In genomic region chr2:136997104-136997503, GRCm38 (mm10) we compare ENCODE assay signal across 10 mouse cellular contexts.
DNase-seq lines count a peak whose midpoint lies in the region; ATAC-seq and TF ChIP-seq lines count a peak whose summit lies in the region.
"Had no signal": no experiment of that assay in that cellular context is flagged by ENCODE, and none has a peak within 500 bp of the region (broad histone marks: within the 10 kb centered on the region; RNA-seq: fewer than 3 reads in every experiment).

No protein-coding gene starts in this region.

- H3K27ac ChIP-seq in kidney, embryonic 14.5 days (ENCODE audit: low read depth, low read length) = no peak overlapping the region
- H3K27ac ChIP-seq in lung, embryonic 14.5 days (ENCODE audit: low read depth) = no peak overlapping the region
- no peak overlapping the region for H3K27ac ChIP-seq in midbrain, embryonic 13.5 days
- H3K27ac ChIP-seq: heart, embryonic 13.5 days; limb, embryonic 15.5 days had no signal

- no peak for ATAC-seq in kidney, embryonic 14.5 days (ENCODE audit: low FRiP score, low TSS enrichment)
- no peak for ATAC-seq in lung, embryonic 14.5 days (ENCODE audit: insufficient read depth)
- no peak for ATAC-seq in midbrain, embryonic 13.5 days

- H3K4me3 ChIP-seq in kidney, embryonic 14.5 days (ENCODE audit: low read length) = no peak overlapping the region
- H3K4me3 ChIP-seq in lung, embryonic 14.5 days (ENCODE audit: low read depth, low read length) = no peak overlapping the region
- H3K4me3 ChIP-seq in midbrain, embryonic 13.5 days (replicated peaks) = no peak overlapping the region
- H3K4me3 ChIP-seq: heart, embryonic 13.5 days; limb, embryonic 15.5 days had no signal

- no peaks in the 10 kb centered on the region for H3K27me3 ChIP-seq in kidney, embryonic 14.5 days (ENCODE audit: control insufficient read depth, insufficient read depth, low read length)
- H3K27me3 ChIP-seq in lung, embryonic 14.5 days (ENCODE audit: insufficient read depth, low read length) = no peaks in the 10 kb centered on the region
- H3K27me3 ChIP-seq in midbrain, embryonic 13.5 days = no peaks in the 10 kb centered on the region
- H3K27me3 ChIP-seq: heart, embryonic 13.5 days; limb, embryonic 15.5 days had no signal

- no peaks in the 10 kb centered on the region for H3K36me3 ChIP-seq in kidney, embryonic 14.5 days (ENCODE audit: control insufficient read depth, insufficient read depth, low read length)
- no peaks in the 10 kb centered on the region for H3K36me3 ChIP-seq in lung, embryonic 14.5 days (ENCODE audit: insufficient read depth)
- H3K36me3 ChIP-seq in midbrain, embryonic 13.5 days = no peaks in the 10 kb centered on the region
- H3K36me3 ChIP-seq: heart, embryonic 13.5 days; limb, embryonic 15.5 days had no signal

- H3K4me1 ChIP-seq in kidney, embryonic 14.5 days (ENCODE audit: control insufficient read depth, insufficient read depth, low read length) = no peaks in the 10 kb centered on the region
- H3K4me1 ChIP-seq in lung, embryonic 14.5 days (ENCODE audit: insufficient read depth) = no peaks in the 10 kb centered on the region
- no peaks in the 10 kb centered on the region for H3K4me1 ChIP-seq in midbrain, embryonic 13.5 days (replicated peaks)
- H3K4me1 ChIP-seq: limb, embryonic 15.5 days had no signal

- DNase-seq in adrenal gland, postnatal 25 days = peak; percentile 7
- DNase-seq in adrenal gland, adult 8-10 months = no peak
- peak; percentile 18 for DNase-seq in kidney, adult 18-20 months
- peak; percentile 45 for DNase-seq in brain, adult 2 months (ENCODE audit: low read depth, low spot score)
- DNase-seq in lung, embryonic 14.5 days = peak; percentile 30
- DNase-seq in thymus, postnatal 10 days (ENCODE audit: low spot score in 2 of 2) = no peak

- H3K9me3 ChIP-seq in kidney, embryonic 14.5 days (ENCODE audit: control insufficient read depth, low read length) = no peaks in the 10 kb centered on the region
- H3K9me3 ChIP-seq in lung, embryonic 14.5 days (ENCODE audit: low read depth, low read length) = no peaks in the 10 kb centered on the region
- H3K9me3 ChIP-seq in midbrain, embryonic 13.5 days = no peaks in the 10 kb centered on the region
- H3K9me3 ChIP-seq: heart, embryonic 13.5 days; limb, embryonic 15.5 days had no signal

- no peak overlapping the region for H3K9ac ChIP-seq in kidney, embryonic 14.5 days (ENCODE audit: low read depth, low read length)
- H3K9ac ChIP-seq in lung, embryonic 14.5 days = no peak overlapping the region
- H3K9ac ChIP-seq in midbrain, embryonic 13.5 days (replicated peaks) = no peak overlapping the region
- H3K9ac ChIP-seq: heart, embryonic 13.5 days; limb, embryonic 15.5 days had no signal

- TF ChIP-seq CTCF in lung, embryonic 14.5 days (IDR thresholded peaks at IDR 0.05; ENCODE audit: low read depth) = peak; percentile 30

- no peak overlapping the region for H3K4me2 ChIP-seq in kidney, embryonic 14.5 days (replicated peaks; ENCODE audit: low read depth, low read length)
- no peak overlapping the region for H3K4me2 ChIP-seq in lung, embryonic 14.5 days
- H3K4me2 ChIP-seq in midbrain, embryonic 13.5 days (replicated peaks) = no peak overlapping the region
- H3K4me2 ChIP-seq: heart, embryonic 13.5 days; limb, embryonic 15.5 days had no signal

Comparison
In these comparisons a context has a peak if more than half of its experiments do, and no peak if none do; other contexts are left out.
1. DNase-seq: peak in adrenal gland, postnatal 25 days (single experiment), kidney, adult 18-20 months (single experiment), brain, adult 2 months (single experiment) and lung, embryonic 14.5 days (single experiment); none in adrenal gland, adult 8-10 months (single experiment) and thymus, postnatal 10 days (0 of 2).